1 mouse cellular context compared by ENCODE assay signal in the genomic region with DNA sequence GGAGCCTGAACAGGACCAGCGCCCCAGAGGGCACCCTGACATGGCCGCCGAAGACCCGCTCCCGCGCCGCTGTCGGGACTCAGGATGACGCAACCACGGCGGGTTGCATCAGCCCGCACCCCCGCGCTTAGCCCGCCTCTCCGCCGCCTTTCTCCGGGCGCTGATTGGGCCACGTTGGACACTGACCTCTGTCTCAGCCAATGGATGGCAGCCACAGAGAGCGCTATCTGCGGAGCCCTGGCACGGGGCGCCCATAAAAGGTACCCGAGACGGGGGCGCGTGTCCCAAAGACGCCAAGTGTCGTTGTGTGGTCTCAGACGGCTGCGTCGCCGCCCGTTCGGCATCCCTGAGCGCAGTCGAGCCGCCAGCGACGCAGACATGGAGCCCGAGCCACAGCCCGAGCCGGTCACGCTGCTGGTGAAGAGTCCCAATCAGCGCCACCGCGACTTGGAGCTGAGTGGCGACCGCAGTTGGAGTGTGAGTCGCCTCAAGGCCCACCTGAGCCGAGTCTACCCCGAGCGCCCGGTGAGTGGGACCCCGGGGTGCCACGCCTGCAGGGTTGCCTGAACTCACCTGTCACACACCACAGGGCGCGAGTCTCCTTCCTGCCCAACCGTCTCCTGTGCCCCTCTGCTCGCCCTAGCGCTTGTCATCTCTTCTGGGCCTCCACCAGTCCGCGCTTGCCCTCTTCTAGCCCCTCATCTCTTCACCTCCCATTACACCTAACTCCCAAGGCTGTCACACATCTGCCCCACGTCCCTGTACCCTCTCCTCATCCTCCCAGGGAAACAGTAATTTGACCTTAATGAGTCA.
TF ChIP-seq lines count a peak whose summit lies in the region.

Gene Herpud1, plus strand, starts transcription at position 225 of the 813 bp plus-strand sequence.

TF ChIP-seq in MEL, 35 proteins besides CTCF, POLR2A, EP300 and RAD21 (continued from another document):
- TF ChIP-seq MXI1 (IDR thresholded peaks at IDR 0.05; ENCODE audit: low read depth, low read length) (peak; percentile 46; the same call in 1 of the 2 replicates), CHD2 (IDR thresholded peaks at IDR 0.05; ENCODE audit: low read length) (peak; percentile 53; the same call in 1 of the 2 replicates), ZC3H11A (IDR thresholded peaks at IDR 0.05; ENCODE audit: low read depth, low read length) (no peak), ETS1 (IDR thresholded peaks at IDR 0.05; ENCODE audit: low read depth, low read length) (peak; percentile 64; the same call in 1 of the 2 replicates), NRF1 (IDR thresholded peaks at IDR 0.05; ENCODE audit: insufficient read depth, low read depth, low read length, poor library complexity, severe bottlenecking) (0 out of 2 replicates have a peak, but pooled peaks have one; percentile 19), SIN3A (IDR thresholded peaks at IDR 0.05; ENCODE audit: low read length) (peak; percentile 66), POLR2AphosphoS2 (IDR thresholded peaks at IDR 0.05; ENCODE audit: low read length) (peak; percentile 96), ZNF384 (IDR thresholded peaks at IDR 0.05; ENCODE audit: low read depth, low read length) (no peak)
